Comparison of ENCODE assay signal across 8 mouse cellular contexts in the genomic region with DNA sequence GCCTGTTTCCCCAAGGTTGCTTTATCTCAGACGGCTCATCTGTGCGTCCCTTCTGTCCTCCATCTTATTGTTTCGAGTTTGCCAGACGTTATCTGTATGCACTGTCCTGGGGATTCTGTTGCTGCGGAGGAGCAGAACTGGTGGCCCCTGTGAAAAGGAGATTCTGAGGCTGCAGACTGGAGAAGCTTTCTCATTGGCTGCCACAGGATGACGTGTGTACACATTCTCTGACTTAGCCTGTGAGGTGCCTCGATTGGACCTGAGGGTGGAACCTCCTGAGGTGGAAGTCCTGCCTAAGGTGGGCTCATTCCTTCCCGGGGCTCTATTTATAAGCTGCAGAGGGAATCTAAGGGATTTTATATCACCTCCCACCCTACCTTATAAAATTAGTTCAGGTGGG. TPM values are rescaled to one million over a fixed set of nuclear protein-coding genes. Genes with fewer than 3 reads are reported as not detected.
DNase-seq lines count a peak whose midpoint lies in the region; ATAC-seq and TF ChIP-seq lines count a peak whose summit lies in the region.

No protein-coding gene starts in this region.

- no peak overlapping the region for H3K4me3 ChIP-seq in lung, embryonic 15.5 days
- H3K4me3 ChIP-seq in lung, adult 2 months (replicated peaks; ENCODE audit: extremely low read depth, low read depth, low read length): no peak overlapping the region
- H3K4me3 ChIP-seq in hindbrain, postnatal 0 days (ENCODE audit: low read length): no peak overlapping the region
- no peak overlapping the region for H3K4me3 ChIP-seq in midbrain, embryonic 16.5 days (ENCODE audit: low read depth, low read length)

- TF ChIP-seq CTCF in lung, adult 2 months (IDR thresholded peaks at IDR 0.05; ENCODE audit: insufficient read depth, low read length): no peak
- TF ChIP-seq CTCF in brain, embryonic 14.5 days (IDR thresholded peaks at IDR 0.05; ENCODE audit: borderline replicate concordance, extremely low read depth, insufficient read depth, insufficient read length): no peak
- no peak for TF ChIP-seq CTCF in hindbrain, postnatal 0 days (IDR thresholded peaks at IDR 0.05; ENCODE audit: low read depth)

- H3K36me3 ChIP-seq in lung, embryonic 15.5 days: no peaks in the 10 kb centered on the region
- no peaks in the 10 kb centered on the region for H3K36me3 ChIP-seq in hindbrain, postnatal 0 days (ENCODE audit: insufficient read depth, low read length)
- no peaks in the 10 kb centered on the region for H3K36me3 ChIP-seq in midbrain, embryonic 16.5 days (ENCODE audit: control insufficient read depth, insufficient read depth, low read length)

- ATAC-seq in lung, embryonic 15.5 days (ENCODE audit: borderline replicate concordance, extremely low read depth, low FRiP score, low TSS enrichment): peak; percentile 46; the same call in 1 of the 2 replicates
- ATAC-seq in hindbrain, postnatal 0 days: peak; percentile 51
- peak; percentile 18; the same call in 1 of the 2 replicates for ATAC-seq in midbrain, embryonic 16.5 days

- H3K4me1 ChIP-seq in lung, embryonic 15.5 days: 0 out of 2 replicates have a peak, but pooled peaks cover 4% of the 10 kb centered on the region
- peaks cover 9% of the 10 kb centered on the region for H3K4me1 ChIP-seq in lung, adult 2 months (ENCODE audit: control insufficient read depth, insufficient read depth, low read length)
- 0 out of 2 replicates have a peak, but pooled peaks cover 6% of the 10 kb centered on the region for H3K4me1 ChIP-seq in hindbrain, postnatal 0 days (ENCODE audit: insufficient read depth, low read length)
- peaks cover 30% of the 10 kb centered on the region for H3K4me1 ChIP-seq in midbrain, embryonic 16.5 days (ENCODE audit: control insufficient read depth, insufficient read depth, low read length)

- no peak overlapping the region for H3K9ac ChIP-seq in lung, embryonic 15.5 days
- H3K9ac ChIP-seq in hindbrain, postnatal 0 days (replicated peaks; ENCODE audit: low read length): no peak overlapping the region
- H3K9ac ChIP-seq in midbrain, embryonic 16.5 days (ENCODE audit: low read depth, low read length): no peak overlapping the region

- no peak for DNase-seq in lung, adult 2 months
- peak; percentile 34 for DNase-seq in brain, embryonic 14.5 days (ENCODE audit: low read depth)
- peak; percentile 40 for DNase-seq in hindbrain, postnatal 0 days (ENCODE audit: low spot score)
- no peak for DNase-seq in urinary bladder, adult 18-20 months (ENCODE audit: low spot score in 2 of 2)
- DNase-seq in urinary bladder, postnatal 4 days (ENCODE audit: low spot score in 2 of 2): no peak
- no peak for DNase-seq in kidney, adult 9 months

- WGBS in lung, embryonic 15.5 days: 40% methylated on average over 8 of the region's 8 CpGs
- WGBS in lung, adult 2 months: 54% methylated on average over 8 of the region's 8 CpGs
- 22% methylated on average over 8 of the region's 8 CpGs for WGBS in hindbrain, postnatal 0 days
- 22% methylated on average over 8 of the region's 8 CpGs for WGBS in midbrain, embryonic 16.5 days

- H3K27ac ChIP-seq in lung, embryonic 15.5 days: no peak overlapping the region
- 0 out of 2 replicates have a peak overlapping the region, but pooled peaks have one; percentile 32 for H3K27ac ChIP-seq in hindbrain, postnatal 0 days
- H3K27ac ChIP-seq in midbrain, embryonic 16.5 days (ENCODE audit: low read length): no peak overlapping the region

- TF ChIP-seq POLR2A in lung, adult 2 months (IDR thresholded peaks at IDR 0.05; ENCODE audit: borderline replicate concordance, extremely low read depth, low read depth, low read length): no peak
- no peak for TF ChIP-seq POLR2A in brain, embryonic 14.5 days (IDR thresholded peaks at IDR 0.05; ENCODE audit: borderline replicate concordance, extremely low read depth, insufficient read depth, insufficient read length, poor library complexity, severe bottlenecking)

- no peak overlapping the region for H3K4me2 ChIP-seq in lung, embryonic 15.5 days
- 0 out of 2 replicates have a peak overlapping the region, but pooled peaks have one; percentile 23 for H3K4me2 ChIP-seq in hindbrain, postnatal 0 days (ENCODE audit: low read depth, low read length)
- no peak overlapping the region for H3K4me2 ChIP-seq in midbrain, embryonic 16.5 days (ENCODE audit: low read length)

- H3K27me3 ChIP-seq in lung, embryonic 15.5 days: no peaks in the 10 kb centered on the region
- H3K27me3 ChIP-seq in hindbrain, postnatal 0 days (ENCODE audit: insufficient read depth, low read length): no peaks in the 10 kb centered on the region
- H3K27me3 ChIP-seq in midbrain, embryonic 16.5 days (ENCODE audit: control insufficient read depth, insufficient read depth, low read depth, low read length): no peaks in the 10 kb centered on the region

- no peaks in the 10 kb centered on the region for H3K9me3 ChIP-seq in lung, embryonic 15.5 days
- H3K9me3 ChIP-seq in hindbrain, postnatal 0 days (ENCODE audit: low read length): no peaks in the 10 kb centered on the region
- no peaks in the 10 kb centered on the region for H3K9me3 ChIP-seq in midbrain, embryonic 16.5 days (replicated peaks; ENCODE audit: control insufficient read depth, low read length, poor library complexity, severe bottlenecking)

RNA-seq across cellular contexts. Expression of gene Znrf1, which starts 37.7 kb away (rescaled TPM):
- 31.5 and 35.2 TPM in 2 replicates for polyA plus RNA-seq in lung, embryonic 15.5 days (2015; fragmentation: Nextera tagmentation; extraction: Ambion mirVana)
- 103 and 116 TPM in 2 replicates for polyA plus RNA-seq in lung, adult 2 months (2012; rRNA removed)
- 237 and 293 TPM in 2 replicates for polyA plus RNA-seq in brain, embryonic 14.5 days (2012; rRNA removed)
- total RNA-seq in hindbrain, postnatal 0 days (2014; rRNA removed): 193 and 194 TPM in 2 replicates
- 72.2 and 76.1 TPM in 2 replicates for polyA plus RNA-seq in hindbrain, postnatal 0 days (2015; fragmentation: Nextera tagmentation; extraction: Ambion mirVana)
- polyA plus RNA-seq in midbrain, embryonic 16.5 days (2015; fragmentation: Nextera tagmentation; extraction: Ambion mirVana): 73.2 and 73.4 TPM in 2 replicates

RNA-seq across cellular contexts. Expression of gene Wdr59, which starts 51.7 kb away (rescaled TPM):
- 5.3 and 6.0 TPM in 2 replicates for polyA plus RNA-seq in lung, embryonic 15.5 days (2015; fragmentation: Nextera tagmentation; extraction: Ambion mirVana)
- 6.7 and 8.9 TPM in 2 replicates for polyA plus RNA-seq in lung, adult 2 months (2012; rRNA removed)
- 14.2 and 16.0 TPM in 2 replicates for polyA plus RNA-seq in brain, embryonic 14.5 days (2012; rRNA removed)
- 10.5 and 15.0 TPM in 2 replicates for total RNA-seq in hindbrain, postnatal 0 days (2014; rRNA removed)
- 6.4 and 6.6 TPM in 2 replicates for polyA plus RNA-seq in hindbrain, postnatal 0 days (2015; fragmentation: Nextera tagmentation; extraction: Ambion mirVana)
- 8.0 and 9.1 TPM in 2 replicates for polyA plus RNA-seq in midbrain, embryonic 16.5 days (2015; fragmentation: Nextera tagmentation; extraction: Ambion mirVana)

RNA-seq across cellular contexts. Expression of gene Ldhd, which starts 56.6 kb away (rescaled TPM):
- 0.54 and 0.63 TPM in 2 replicates for polyA plus RNA-seq in lung, embryonic 15.5 days (2015; fragmentation: Nextera tagmentation; extraction: Ambion mirVana)
- 8.8 and 9.4 TPM in 2 replicates for polyA plus RNA-seq in lung, adult 2 months (2012; rRNA removed)
- 0.58 and 0.68 TPM in 2 replicates for polyA plus RNA-seq in brain, embryonic 14.5 days (2012; rRNA removed)
- 2.9 and 3.6 TPM in 2 replicates for total RNA-seq in hindbrain, postnatal 0 days (2014; rRNA removed)
- polyA plus RNA-seq in hindbrain, postnatal 0 days (2015; fragmentation: Nextera tagmentation; extraction: Ambion mirVana): 2.2 and 2.8 TPM in 2 replicates
- 0.93 and 1.3 TPM in 2 replicates for polyA plus RNA-seq in midbrain, embryonic 16.5 days (2015; fragmentation: Nextera tagmentation; extraction: Ambion mirVana)

Comparison
In these comparisons a context has a peak if more than half of its experiments do, and no peak if none do; other contexts are left out.
1. DNase-seq: peak in brain, embryonic 14.5 days (single experiment) and hindbrain, postnatal 0 days (single experiment); none in lung, adult 2 months (single experiment), urinary bladder, adult 18-20 months (0 of 2), urinary bladder, postnatal 4 days (0 of 2) and kidney, adult 9 months (single experiment).
2. Peak in every context shown above with its lines, with median percentiles within 50 percentile points of each other: ATAC-seq.